Mouse (Mus musculus) forebrain, postnatal 0 days (tissue): ENCODE results near the gene Phf23. TPM values are rescaled to one million over a fixed set of nuclear protein-coding genes. Genes with fewer than 3 reads are reported as not detected.
"Not testable (repeated sequence)": the region's sequence is repeated elsewhere in the genome, so short reads cannot be mapped to it uniquely, and the experiment has no call there.

Source experiments
- ATAC-seq: fragments of 200-750 bp; cut with Nextera tagmentation; 2 replicates; pipeline ENCODE4 v1.8.0; 2017; ENCODE audit warnings: mild to moderate bottlenecking, moderate library complexity
- DNase-seq: peaks from one replicate; pipeline ENCODE4 v3.0.0-alpha.2; 2015
- H3K27ac ChIP-seq: fragments of 300-500 bp; sonication (generic); 2 replicates; pipeline ENCODE4 v1.5.1; 2014; ENCODE audit warnings: low read depth, mild to moderate bottlenecking, antibody characterized with exemption, low read length, moderate library complexity, mixed read lengths
- H3K27me3 ChIP-seq: fragments of 300-500 bp; sonication (generic); 2 replicates; pipeline ENCODE4 v1.6.1; 2014; ENCODE audit warnings: mild to moderate bottlenecking, low read length, mixed read lengths; ENCODE audit not compliant: insufficient read depth
- H3K36me3 ChIP-seq: fragments of 300-500 bp; sonication (generic); 2 replicates; pipeline ENCODE4 v1.6.1; 2014; ENCODE audit warnings: mild to moderate bottlenecking, moderate library complexity; ENCODE audit not compliant: insufficient read depth
- H3K4me1 ChIP-seq: fragments of 300-500 bp; sonication (generic); 2 replicates; pipeline ENCODE4 v1.6.1; 2014; ENCODE audit warnings: antibody characterized with exemption; ENCODE audit not compliant: insufficient read depth
- H3K4me2 ChIP-seq: fragments of 300-500 bp; sonication (generic); 2 replicates; pipeline ENCODE4 v1.6.1; 2014; ENCODE audit warnings: low read depth, mild to moderate bottlenecking, moderate library complexity
- H3K4me3 ChIP-seq: fragments of 300-500 bp; sonication (generic); 2 replicates; pipeline ENCODE4 v1.5.1; 2014; ENCODE audit warnings: low read depth, low read length, mixed read lengths
- H3K9ac ChIP-seq: fragments of 300-500 bp; sonication (generic); 2 replicates; pipeline ENCODE4 v1.6.1; 2014; ENCODE audit warnings: mild to moderate bottlenecking
- H3K9me3 ChIP-seq: fragments of 300-500 bp; sonication (generic); 2 replicates; pipeline ENCODE4 v1.6.1; 2016; ENCODE audit warnings: low read length
- CTCF ChIP-seq: sonication (generic); IDR thresholded peaks from 2 replicates; pipeline ENCODE4 v1.5.1; 2016; ENCODE audit warnings: antibody characterized with exemption, control low read depth, low read depth
- WGBS: fragments of 180-500 bp; shearing (Covaris S2); extraction: QIAGEN DNeasy Blood & Tissue Kit; methylation state at CpG from one replicate; pipeline ENCODE4 v1.1.7; 2014; 5-methylcytosine and 5-hydroxymethylcytosine counted together
- polyA plus RNA-seq: library from polyadenylated mRNA; unstranded; fragments of >200 nt; fragmentation: Nextera tagmentation; extraction: Ambion mirVana; gene quantifications from 2 replicates; pipeline ENCODE4 v1.2.1, GENCODE M21; 2015
- total RNA-seq: library from RNA; depleted of rRNA; stranded (reverse); fragments of >200 nt; gene quantifications from 2 replicates; pipeline ENCODE4 v1.2.3, GENCODE M21; 2014

Phf23 gene
- total and polyA plus RNA-seq, 2 experiments from 2014 or later, result 47.6 to 49.7 TPM

GRCm38 (mm10) chr11:70010961-70011360, 15.4 kb downstream of the Phf23 start:
- H3K4me3 ChIP-seq, result no peak overlapping the region
- no peak overlapping the region for H3K27ac ChIP-seq
- H3K9ac ChIP-seq, result no peak overlapping the region
- H3K9me3 ChIP-seq, result no peaks in the 10 kb centered on the region
- no peak overlapping the region for H3K4me2 ChIP-seq
- ATAC-seq (no peak), DNase-seq (no peak)
- peaks cover 7% of the 10 kb centered on the region; the same call in 1 of the 2 replicates for H3K4me1 ChIP-seq
- no peaks in the 10 kb centered on the region for H3K27me3 ChIP-seq
- WGBS, result 76% methylated on average over 10 of the region's 10 CpGs
- H3K36me3 ChIP-seq, result peaks cover 74% of the 10 kb centered on the region
- no peak for TF ChIP-seq CTCF

- no peaks in the 10 kb centered on the region for H3K27me3 ChIP-seq
- H3K36me3 ChIP-seq, result peaks cover 55% of the 10 kb centered on the region
- no peak overlapping the region for H3K9ac ChIP-seq
- peaks cover 13% of the 10 kb centered on the region for H3K4me1 ChIP-seq
- no peak overlapping the region for H3K27ac ChIP-seq
- TF ChIP-seq CTCF, result no peak
- H3K9me3 ChIP-seq, result no peaks in the 10 kb centered on the region
- no peak for ATAC-seq
- DNase-seq, result no peak
- no peak overlapping the region for H3K4me2 ChIP-seq
- no peak overlapping the region for H3K4me3 ChIP-seq
- WGBS, result 81% methylated on average over 9 of the region's 9 CpGs
Observed at GRCm38 (mm10) chr11:70012931-70013330, 17.4 kb downstream of the Phf23 start.

- no peaks in the 10 kb centered on the region for H3K27me3 ChIP-seq
- no peaks in the 10 kb centered on the region for H3K9me3 ChIP-seq
- DNase-seq (no peak), ATAC-seq (no peak)
- no peak overlapping the region for H3K4me2 ChIP-seq
- WGBS, result 93% methylated on average over 3 of the region's 3 CpGs
- H3K27ac ChIP-seq, result no peak overlapping the region
- H3K4me1 ChIP-seq, result peaks cover 15% of the 10 kb centered on the region
- no peak overlapping the region for H3K9ac ChIP-seq
- no peak overlapping the region for H3K4me3 ChIP-seq
- peaks cover 50% of the 10 kb centered on the region for H3K36me3 ChIP-seq
- TF ChIP-seq CTCF, result no peak
Observed at GRCm38 (mm10) chr11:70013408-70013807, 17.8 kb downstream of the Phf23 start.

GRCm38 (mm10) chr11:70014051-70014450, 18.5 kb downstream of the Phf23 start:
- no peak for DNase-seq
- peaks cover 44% of the 10 kb centered on the region for H3K36me3 ChIP-seq
- no peak overlapping the region for H3K4me2 ChIP-seq
- 56% methylated on average over 5 of the region's 5 CpGs for WGBS
- peaks cover 15% of the 10 kb centered on the region for H3K4me1 ChIP-seq
- no peaks in the 10 kb centered on the region for H3K27me3 ChIP-seq
- H3K27ac ChIP-seq, result no peak overlapping the region
- no peaks in the 10 kb centered on the region for H3K9me3 ChIP-seq
- ATAC-seq, result no peak
- no peak for TF ChIP-seq CTCF
- no peak overlapping the region for H3K4me3 ChIP-seq
- no peak overlapping the region for H3K9ac ChIP-seq

- Histone ChIP-seq H3K9me3 (no peaks in the 10 kb centered on the region), H3K27me3 (no peaks in the 10 kb centered on the region), H3K4me3 (peak within 1 kb of the TSS; percentile 54), H3K36me3 (peaks cover 34% of the 10 kb centered on the region), H3K4me2 (peak within 1 kb of the TSS; percentile 78), H3K27ac (peak within 1 kb of the TSS; percentile 55), H3K9ac (peak within 1 kb of the TSS; percentile 69), H3K4me1 (peaks cover 19% of the 10 kb centered on the region)
- TF ChIP-seq CTCF, result peak; percentile 64
- peak; percentile 84 for ATAC-seq
- WGBS, result 1% methylated on average over 35 of the region's 35 CpGs
- DNase-seq, result peak; percentile 83
Observed at GRCm38 (mm10) chr11:70014880-70015558, 19.4 kb downstream of the Phf23 start, which contains the start of gene Acadvl. Gene Acadvl (minus strand): TSS chr11:70015411.

- DNase-seq (no peak), ATAC-seq (no peak)
- Histone ChIP-seq H3K4me1 (peaks cover 25% of the 10 kb centered on the region), H3K4me2 (peak overlapping the region; percentile 78), H3K9ac (no peak overlapping the region), H3K27ac (no peak overlapping the region), H3K4me3 (peak overlapping the region; percentile 54), H3K27me3 (no peaks in the 10 kb centered on the region), H3K36me3 (peaks cover 28% of the 10 kb centered on the region), H3K9me3 (no peaks in the 10 kb centered on the region)
- TF ChIP-seq CTCF, result no peak
- whole genome bisulfite sequencing, result 68% methylated on average over 6 of the region's 6 CpGs
Observed at GRCm38 (mm10) chr11:70015677-70016076, 20.1 kb downstream of the Phf23 start.

- Histone ChIP-seq H3K4me1 (peaks cover 26% of the 10 kb centered on the region), H3K36me3 (peaks cover 23% of the 10 kb centered on the region)
- not testable (repeated sequence) for H3K27ac ChIP-seq, H3K27me3 ChIP-seq, H3K9ac ChIP-seq, ATAC-seq, H3K4me2 ChIP-seq, H3K4me3 ChIP-seq, DNase-seq, H3K9me3 ChIP-seq
- WGBS, result 71% methylated on average over 2 of the region's 2 CpGs
Observed at GRCm38 (mm10) chr11:70016177-70016576, 20.6 kb downstream of the Phf23 start.
